Mouse (Mus musculus) Patski (cell line): Measurements from ENCODE around the gene Ptges3. TPM values are rescaled to one million over a fixed set of nuclear protein-coding genes. Genes with fewer than 3 reads are reported as not detected.
A peak's percentile ranks its signal among the peaks of the same experiment; 100 is the strongest.
"Not testable (repeated sequence)": the region's sequence is repeated elsewhere in the genome, so short reads cannot be mapped to it uniquely, and the experiment has no call there.

ENCODE experiments used
- ATAC-seq: fragments of 100-300 bp; one replicate; pipeline ENCODE4 v1.8.0; 2021
- CTCF ChIA-PET: fragments of 350-600 bp; sonication (Branson Sonifier 250); formaldehyde crosslinking; loops from one replicate; lab custom pipeline; 2022; ENCODE audit warnings: inconsistent platforms; lab: Charles Lee
- POLR2A ChIA-PET: fragments of 350-600 bp; sonication (Branson Sonifier 250); formaldehyde crosslinking; loops from one replicate; lab custom pipeline; 2022; ENCODE audit warnings: antibody characterized with exemption, inconsistent platforms; lab: Charles Lee
- DNase-seq: peaks from one replicate; pipeline ENCODE4 v3.0.0-alpha.2; 2011; ENCODE audit warnings: low read depth, low spot score
- H3K27me3 ChIP-seq: fragments of 371-371 bp; one replicate; pipeline ENCODE4 v1.5.1; 2021
- CTCF ChIP-seq: fragments of 100-300 bp; IDR thresholded peaks from one replicate; pipeline ENCODE4 v1.5.1; 2021
- in situ Hi-C: fragments of 300-500 bp; cut with MboI; formaldehyde crosslinking; loops from 3 replicates; pipeline ENCODE4 v1.11.1; 2018; ENCODE audit warnings: low pct_unique_long_range_greater_than_20kb, mixed read lengths
- polyA plus RNA-seq: library from polyadenylated mRNA; unstranded; gene quantifications from one replicate; pipeline ENCODE4 v1.2.3, GENCODE M21; 2021

The Ptges3 gene
- polyA plus RNA-seq, 1 experiment from 2014 or later, result 141 TPM

DNA sequence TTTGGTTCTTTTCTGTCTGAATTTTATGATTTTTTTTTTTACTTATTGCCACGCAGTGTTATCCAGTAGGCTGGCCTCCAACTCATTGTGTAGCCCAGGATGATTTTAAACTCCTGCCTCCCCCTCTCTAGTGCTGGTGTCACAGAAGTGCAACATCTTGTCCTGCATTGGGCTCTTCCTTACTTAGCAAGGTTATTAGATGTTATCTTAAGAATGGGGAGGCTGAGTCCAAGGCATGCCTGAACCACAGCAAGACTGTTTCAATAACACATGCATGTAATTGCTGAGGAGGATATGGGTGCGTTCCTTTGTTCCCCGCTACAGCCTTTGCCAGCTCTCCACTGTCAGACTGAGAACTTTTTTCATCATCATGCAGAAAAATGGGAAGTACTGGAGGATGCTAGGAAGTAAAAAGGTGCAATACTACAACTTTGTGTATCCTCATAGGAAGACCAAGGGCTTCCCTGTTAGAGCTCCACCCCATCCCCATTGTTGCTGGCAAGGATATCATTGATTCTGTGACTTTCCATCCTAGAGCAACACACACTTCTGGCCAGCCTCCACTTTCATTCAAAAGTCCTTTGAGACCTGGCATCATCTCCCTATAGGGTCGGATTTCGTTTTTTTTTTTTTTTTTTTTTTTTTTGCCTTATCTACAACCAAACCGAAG, 23.2 kb downstream of the Ptges3 start:
- DNase-seq (no peak), ATAC-seq (no peak)
- ChIA-PET CTCF (no interaction called here), POLR2A (interaction anchor here (0.6 kb wide), 1 partner anchor 79 kb away, joined by 5 read pairs; no protein-coding TSS in a partner anchor)
- in situ Hi-C loops, result no loop called here
- no peaks in the 10 kb centered on the region for H3K27me3 ChIP-seq
- TF ChIP-seq CTCF, result no peak

DNA sequence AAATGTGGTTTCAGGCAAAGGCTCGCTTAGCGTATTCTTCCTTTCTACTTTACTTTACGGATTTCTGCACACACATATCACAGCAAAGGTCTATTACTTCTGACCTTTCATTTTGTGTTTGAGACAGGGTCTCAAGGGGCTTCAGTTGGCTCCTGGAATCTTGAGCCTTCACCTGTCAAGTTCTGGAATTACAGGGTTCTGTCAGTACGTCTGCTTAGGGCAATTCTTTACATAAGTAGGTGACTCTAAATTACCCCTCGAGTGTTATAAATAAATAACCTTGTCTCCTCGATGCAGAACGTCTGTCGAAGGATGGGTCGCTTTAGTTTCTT, 23.7 kb downstream of the Ptges3 start:
- CTCF ChIA-PET, result interaction anchor here (1.2 to 1.4 kb wide), 2 partner anchors 11 to 43 kb away, joined by 3 to 4 read pairs; no protein-coding TSS in a partner anchor
- in situ Hi-C loops, result no loop called here
- no peak for TF ChIP-seq CTCF
- no peak for DNase-seq
- ATAC-seq, result no peak
- POLR2A ChIA-PET, result interaction anchor here (0.6 to 2.2 kb wide), 6 partner anchors 10 to 100 kb away, joined by 3 to 20 read pairs (median 5); partner anchors contain the start of genes Baz2a and Naca
- H3K27me3 ChIP-seq, result no peaks in the 10 kb centered on the region

DNA sequence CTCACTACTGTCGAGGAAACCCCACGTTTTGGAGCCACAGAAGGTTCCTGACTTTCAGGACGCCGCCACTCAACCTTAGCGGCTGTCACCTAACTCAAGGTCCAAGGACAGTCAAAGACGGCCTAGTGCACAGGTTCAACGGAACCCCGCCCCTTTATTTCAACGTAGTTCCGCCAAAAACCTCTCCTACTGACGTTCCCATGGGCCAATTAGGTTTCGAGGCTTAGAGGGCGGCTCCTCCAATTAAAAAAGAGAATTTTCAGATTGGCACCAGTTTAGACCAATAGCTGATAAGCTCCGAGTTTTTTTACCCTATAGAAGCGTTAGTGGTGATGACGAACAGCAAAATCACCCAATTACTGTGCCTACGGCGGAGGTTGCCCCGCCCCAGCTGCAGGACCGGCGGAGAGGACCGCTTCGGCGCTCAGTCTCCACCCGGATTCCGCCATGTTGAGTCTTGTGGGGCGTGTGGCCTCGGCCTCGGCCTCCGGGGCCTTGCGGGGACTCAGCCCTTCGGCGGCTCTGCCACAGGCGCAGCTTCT, 24.2 kb downstream of the Ptges3 start, which contains the start of gene Atp5b:
Gene Atp5b, plus strand, starts transcription at position 394 of the 542 bp plus-strand sequence.
- ChIA-PET POLR2A (interaction anchor here (0.6 to 2.2 kb wide), 12 partner anchors 9 to 128 kb away, joined by 3 to 20 read pairs (median 4); partner anchors contain the start of genes Baz2a and Naca), CTCF (interaction anchor here (1.2 to 1.4 kb wide), 2 partner anchors 10 to 43 kb away, joined by 3 to 4 read pairs; no protein-coding TSS in a partner anchor)
- no peaks in the 10 kb centered on the region for H3K27me3 ChIP-seq
- in situ Hi-C loops, result no loop called here
- DNase-seq, result peak; percentile 100
- TF ChIP-seq CTCF, result no peak
- ATAC-seq, result peak; percentile 97

DNA sequence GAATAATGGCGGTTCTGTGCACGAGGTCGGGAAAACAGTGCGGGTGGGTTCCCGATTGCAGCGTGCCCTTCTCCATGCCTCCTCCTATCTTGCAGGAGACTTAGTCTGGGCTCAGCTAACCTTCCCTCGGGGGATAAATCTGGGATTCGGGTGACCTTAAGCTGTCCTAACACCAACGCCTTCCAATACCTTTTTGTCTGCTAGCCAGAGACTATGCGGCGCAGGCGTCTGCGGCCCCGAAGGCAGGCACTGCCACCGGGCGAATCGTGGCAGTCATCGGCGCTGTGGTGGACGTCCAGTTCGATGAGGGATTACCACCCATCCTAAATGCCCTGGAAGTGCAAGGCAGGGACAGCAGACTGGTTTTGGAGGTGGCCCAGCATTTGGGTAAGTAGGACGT, 24.9 kb downstream of the Ptges3 start:
- H3K27me3 ChIP-seq, result no peaks in the 10 kb centered on the region
- no peak for DNase-seq
- CTCF ChIA-PET, result interaction anchor here (1.2 to 1.4 kb wide), 2 partner anchors 9 to 44 kb away, joined by 3 to 4 read pairs; no protein-coding TSS in a partner anchor
- POLR2A ChIA-PET, result interaction anchor here (0.9 to 2.2 kb wide), 11 partner anchors 9 to 127 kb away, joined by 3 to 20 read pairs (median 5); partner anchors contain the start of gene Baz2a
- no peak for ATAC-seq
- in situ Hi-C loops, result no loop called here
- TF ChIP-seq CTCF, result no peak

DNA sequence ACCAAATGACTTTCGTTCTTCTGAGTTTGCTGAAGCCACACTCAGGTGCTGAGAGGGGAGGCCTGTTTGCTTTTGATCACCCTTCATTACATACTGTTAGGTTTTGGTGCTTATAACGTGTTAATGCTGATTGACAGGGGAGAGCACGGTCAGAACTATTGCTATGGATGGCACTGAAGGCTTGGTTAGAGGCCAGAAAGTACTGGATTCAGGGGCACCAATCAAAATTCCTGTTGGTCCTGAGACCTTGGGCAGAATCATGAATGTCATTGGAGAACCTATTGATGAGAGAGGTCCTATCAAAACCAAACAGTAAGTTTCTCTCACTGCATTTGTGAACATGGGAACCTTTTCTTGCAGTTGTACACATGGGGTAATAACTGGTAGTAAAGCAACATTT, 25.4 kb downstream of the Ptges3 start:
- POLR2A ChIA-PET, result interaction anchor here (0.9 to 2.2 kb wide), 9 partner anchors 8 to 127 kb away, joined by 3 to 20 read pairs (median 5); partner anchors contain the start of gene Baz2a
- in situ Hi-C loops, result no loop called here
- ATAC-seq (no peak), DNase-seq (no peak)
- CTCF ChIA-PET, result no interaction called here
- H3K27me3 ChIP-seq, result no peaks in the 10 kb centered on the region
- no peak for TF ChIP-seq CTCF

DNA sequence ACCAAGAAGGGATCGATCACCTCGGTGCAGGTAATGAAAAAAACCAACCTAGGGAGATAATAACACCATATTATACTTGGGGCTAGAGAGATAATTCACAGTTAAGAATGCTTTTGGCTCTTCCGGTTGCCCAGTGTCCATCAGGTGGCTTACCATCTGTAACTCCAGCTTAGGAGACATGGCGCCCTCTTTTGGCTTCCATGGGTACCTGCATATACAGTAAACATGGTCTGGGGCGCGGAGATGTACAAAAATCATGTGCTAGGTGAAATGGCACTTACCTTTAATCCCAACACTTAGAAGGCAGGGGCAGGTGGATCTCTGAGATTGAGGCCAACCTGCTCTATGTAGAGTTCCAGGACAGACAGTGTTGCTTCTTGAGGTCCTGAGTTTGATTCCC, 27.6 kb downstream of the Ptges3 start:
- H3K27me3 ChIP-seq, result no peaks in the 10 kb centered on the region
- DNase-seq, result no peak
- ChIA-PET POLR2A (no interaction called here), CTCF (interaction anchor here (1.3 to 1.7 kb wide), 2 partner anchors 9 to 15 kb away, joined by 4 read pairs; no protein-coding TSS in a partner anchor)
- TF ChIP-seq CTCF, result no peak
- no peak for ATAC-seq
- in situ Hi-C loops, result loop anchor here (5.0 kb wide), 1 partner anchor 101 kb away; no protein-coding TSS in a partner anchor

DNA sequence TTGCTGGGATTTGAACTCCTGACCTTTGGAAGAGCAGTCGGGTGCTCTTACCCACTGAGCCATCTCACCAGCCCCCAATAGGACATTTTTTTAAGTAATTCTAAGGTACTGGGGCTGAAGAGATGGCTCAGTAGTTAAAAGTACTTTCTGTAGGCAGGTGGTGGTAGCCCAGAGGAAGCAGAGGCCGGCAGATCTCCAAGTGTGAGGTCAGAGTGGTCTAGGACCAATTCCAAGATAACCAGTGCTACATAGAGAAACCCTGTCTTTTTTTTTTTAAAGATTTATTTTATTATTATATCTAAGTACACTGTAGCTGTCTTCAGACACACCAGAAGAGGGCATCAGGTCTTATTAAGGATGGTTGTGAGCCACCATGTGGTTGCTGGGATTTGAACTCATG, 28.5 kb downstream of the Ptges3 start:
- in situ Hi-C loops, result loop anchor here (5.0 kb wide), 1 partner anchor 100 kb away; no protein-coding TSS in a partner anchor
- POLR2A ChIA-PET, result interaction anchor here (0.9 to 1.0 kb wide), 2 partner anchors 70 to 102 kb away, joined by 4 to 5 read pairs; no protein-coding TSS in a partner anchor

DNA sequence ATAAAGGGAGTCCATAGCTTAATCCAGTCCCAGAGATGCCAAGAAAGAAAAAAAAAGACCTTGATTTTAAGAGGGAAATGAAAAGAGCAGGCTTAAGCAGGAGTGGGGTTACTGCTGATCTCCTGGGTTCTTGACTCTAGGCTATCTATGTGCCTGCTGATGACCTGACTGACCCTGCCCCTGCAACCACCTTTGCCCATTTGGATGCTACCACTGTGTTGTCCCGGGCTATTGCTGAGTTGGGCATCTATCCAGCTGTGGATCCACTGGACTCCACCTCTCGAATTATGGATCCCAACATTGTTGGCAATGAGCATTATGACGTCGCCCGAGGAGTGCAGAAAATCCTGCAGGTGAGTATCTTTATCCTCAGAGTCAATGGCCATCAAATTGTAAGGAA, 29.4 kb downstream of the Ptges3 start:
- in situ Hi-C loops, result loop anchor here (5.0 kb wide), 1 partner anchor 99 kb away; no protein-coding TSS in a partner anchor

More for the DNA sequence above, 28.5 kb downstream of the Ptges3 start:
- ATAC-seq, DNase-seq, H3K27me3 ChIP-seq: not testable (repeated sequence)
- CTCF ChIA-PET, result interaction anchor here (1.2 kb wide), 1 partner anchor 99 kb away, joined by 5 read pairs; no protein-coding TSS in a partner anchor

DNA sequence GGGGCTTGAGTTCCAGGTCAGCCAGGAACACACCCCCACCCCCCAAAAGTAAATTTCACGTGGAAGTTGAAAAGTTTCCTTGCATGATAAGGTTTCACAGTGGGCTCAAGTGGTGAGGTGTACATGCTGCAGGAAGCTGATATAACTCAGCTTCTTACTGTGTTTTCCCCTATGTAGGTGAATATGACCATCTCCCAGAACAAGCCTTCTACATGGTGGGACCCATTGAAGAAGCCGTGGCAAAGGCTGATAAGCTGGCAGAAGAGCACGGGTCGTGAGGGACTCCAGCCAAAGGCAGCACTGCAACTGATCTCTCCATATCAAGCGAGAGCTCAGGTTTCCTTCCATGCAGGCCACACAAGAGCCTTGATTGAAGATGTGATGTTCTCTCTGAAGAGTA, 31.1 kb downstream of the Ptges3 start:
- no peak for TF ChIP-seq CTCF
- ChIA-PET POLR2A (interaction anchor here (0.6 to 1.1 kb wide), 3 partner anchors 14 to 53 kb away, joined by 3 read pairs; no protein-coding TSS in a partner anchor), CTCF (interaction anchor here (0.9 to 4.7 kb wide), 8 partner anchors 15 to 102 kb away, joined by 3 to 44 read pairs (median 4); no protein-coding TSS in a partner anchor)
- in situ Hi-C loops, result loop anchor here (5.0 kb wide), 1 partner anchor 97 kb away; no protein-coding TSS in a partner anchor
- ATAC-seq (no peak), DNase-seq (no peak)
- H3K27me3 ChIP-seq, result no peaks in the 10 kb centered on the region

More for the DNA sequence above, 29.4 kb downstream of the Ptges3 start:
- no peaks in the 10 kb centered on the region for H3K27me3 ChIP-seq
- ChIA-PET CTCF (interaction anchor here (1.2 kb wide), 1 partner anchor 98 kb away, joined by 5 read pairs; no protein-coding TSS in a partner anchor), POLR2A (interaction anchor here (0.9 to 1.0 kb wide), 2 partner anchors 71 to 101 kb away, joined by 4 to 5 read pairs; no protein-coding TSS in a partner anchor)
- ATAC-seq (no peak), DNase-seq (no peak)
- no peak for TF ChIP-seq CTCF
